Mouse (Mus musculus): ENCODE measurements around the gene Tfg. TPM values are rescaled to one million over a fixed set of nuclear protein-coding genes. Genes with fewer than 3 reads are reported as not detected.

Tfg gene
- 200 and 208 TPM in 2 replicates for polyA plus RNA-seq (2014; fragmentation: Nextera tagmentation; extraction: Ambion mirVana)

DNA sequence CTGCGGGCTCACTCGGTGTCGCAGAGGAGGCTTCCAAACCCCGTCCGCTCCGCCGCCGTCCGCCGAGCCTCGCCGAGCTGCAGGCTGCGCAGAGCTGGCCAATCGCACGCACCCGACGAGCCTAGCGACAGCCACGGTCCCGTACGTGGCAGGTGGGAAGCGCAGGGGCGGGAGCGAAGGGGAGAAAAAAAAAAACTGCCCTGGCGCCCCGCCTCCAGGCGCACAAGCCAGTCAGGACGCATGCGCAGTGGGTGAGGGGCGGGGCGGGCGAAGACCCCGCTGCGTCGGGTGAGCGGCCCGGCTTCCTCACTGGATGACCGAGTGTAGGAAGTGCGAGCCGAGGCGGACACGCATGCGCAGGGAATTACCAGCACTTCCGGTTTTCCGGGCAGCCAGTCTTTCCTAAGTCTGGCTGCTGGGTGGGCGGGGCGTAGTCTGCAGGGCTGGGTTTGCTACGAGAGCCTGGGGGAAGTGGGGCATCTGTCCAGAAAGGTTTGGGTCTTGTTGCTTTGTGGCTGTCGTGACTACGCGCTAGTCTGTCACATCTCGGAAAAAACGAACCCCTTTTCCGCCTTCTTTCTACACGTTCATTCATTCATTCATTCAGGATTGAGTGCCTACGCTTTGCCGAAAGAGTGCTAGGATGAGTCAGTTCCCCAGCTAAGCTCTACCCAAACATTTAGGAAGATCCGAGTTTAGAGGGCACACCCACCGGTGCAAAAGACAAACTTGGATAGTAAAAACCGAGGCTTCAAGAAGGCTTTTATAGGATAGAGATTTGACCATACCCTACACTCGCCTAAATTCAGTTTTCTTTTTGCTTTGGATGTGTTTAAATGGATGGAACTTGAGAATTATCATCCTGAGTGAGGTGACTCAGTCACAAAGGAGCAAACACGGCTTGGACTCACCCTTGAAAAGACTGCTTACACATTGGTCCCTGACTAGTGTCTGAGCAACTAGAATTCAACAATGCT, at the start of gene Tfg:
Gene Tfg (minus strand): TSS at position 227 of the 977 bp plus-strand sequence.
- no peaks in the 10 kb centered on the region; the same call in 1 of the 2 replicates for H3K36me3 ChIP-seq (ENCODE audit: control insufficient read depth, insufficient read depth, low read length)
- H3K4me1 ChIP-seq (replicated peaks; ENCODE audit: control insufficient read depth, insufficient read depth, low read length): peaks cover 6% of the 10 kb centered on the region; the same call in 1 of the 2 replicates
- no peaks in the 10 kb centered on the region for H3K27me3 ChIP-seq (ENCODE audit: control insufficient read depth, insufficient read depth, low read length)
- H3K4me2 ChIP-seq (ENCODE audit: low read depth, low read length, severe bottlenecking): peak within 1 kb of the TSS; percentile 61
- H3K9ac ChIP-seq (ENCODE audit: low read length): peak within 1 kb of the TSS; percentile 89
- under 1% methylated on average over 60 of the region's 62 CpGs for WGBS
- H3K4me3 ChIP-seq (ENCODE audit: low read depth, low read length): peak within 1 kb of the TSS; percentile 78
- H3K27ac ChIP-seq (ENCODE audit: low read depth, low read length): peak within 1 kb of the TSS; percentile 98
- H3K9me3 ChIP-seq (ENCODE audit: control insufficient read depth, low read length): no peaks in the 10 kb centered on the region
- peak; percentile 100 for DNase-seq (ENCODE audit: low spot score)
- ATAC-seq (replicated peaks; ENCODE audit: low FRiP score): peak; percentile 97

DNA sequence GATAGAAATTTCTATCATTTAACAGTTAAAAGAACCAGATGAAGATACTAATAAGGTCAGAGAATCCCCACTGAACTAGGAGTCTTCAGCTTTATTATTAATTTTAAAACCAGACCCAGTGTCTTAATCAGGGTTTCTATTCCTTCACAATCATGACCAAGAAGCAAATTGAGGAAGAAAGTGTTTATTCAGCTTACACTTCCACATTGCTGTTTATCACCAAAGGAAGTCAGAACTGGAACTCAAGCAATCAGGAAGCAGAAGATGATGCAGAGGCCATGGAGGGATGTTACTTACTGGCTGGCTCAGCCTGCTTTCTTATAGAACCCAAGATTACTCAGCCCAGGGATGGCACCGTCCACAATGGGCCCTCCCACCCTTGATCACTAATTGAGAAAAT, 11.8 kb upstream of the Tfg start:
- H3K9ac ChIP-seq (ENCODE audit: low read length): no peak overlapping the region
- WGBS: 37% methylated on average over 1 of the region's 1 CpGs
- no peaks in the 10 kb centered on the region for H3K27me3 ChIP-seq (ENCODE audit: control insufficient read depth, insufficient read depth, low read length)
- no peak for DNase-seq (ENCODE audit: low spot score)
- no peak overlapping the region for H3K4me3 ChIP-seq (ENCODE audit: low read depth, low read length)
- H3K4me1 ChIP-seq (replicated peaks; ENCODE audit: control insufficient read depth, insufficient read depth, low read length): no peaks in the 10 kb centered on the region
- no peak overlapping the region for H3K27ac ChIP-seq (ENCODE audit: low read depth, low read length)
- no peaks in the 10 kb centered on the region for H3K36me3 ChIP-seq (ENCODE audit: control insufficient read depth, insufficient read depth, low read length)
- ATAC-seq (replicated peaks; ENCODE audit: low FRiP score): no peak
- no peak overlapping the region for H3K4me2 ChIP-seq (ENCODE audit: low read depth, low read length, severe bottlenecking)
- no peaks in the 10 kb centered on the region for H3K9me3 ChIP-seq (ENCODE audit: control insufficient read depth, low read length)

DNA sequence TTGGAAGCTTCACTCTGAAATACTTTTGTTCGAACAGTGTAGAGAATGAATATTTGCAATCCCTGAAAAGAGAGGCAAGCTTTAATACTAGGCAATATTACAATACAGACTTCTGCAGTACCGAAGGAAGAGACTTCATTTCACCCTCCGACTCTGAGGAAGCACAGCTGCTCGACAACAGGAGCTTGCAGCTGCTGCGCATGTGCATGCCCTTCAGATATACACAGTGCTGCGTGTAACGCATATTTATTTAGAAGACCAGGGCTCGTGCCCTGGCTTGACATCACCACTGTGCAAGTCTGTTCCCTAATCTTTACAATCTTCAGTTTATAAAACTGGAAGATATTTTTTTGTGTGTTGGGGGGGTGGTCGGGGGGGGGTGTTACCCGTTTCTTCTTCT, 7.7 kb upstream of the Tfg start:
- Histone ChIP-seq H3K9me3 (ENCODE audit: control insufficient read depth, low read length) (no peaks in the 10 kb centered on the region), H3K27ac (ENCODE audit: low read depth, low read length) (no peak overlapping the region), H3K4me2 (ENCODE audit: low read depth, low read length, severe bottlenecking) (no peak overlapping the region), H3K9ac (ENCODE audit: low read length) (no peak overlapping the region), H3K4me1 (replicated peaks; ENCODE audit: control insufficient read depth, insufficient read depth, low read length) (no peaks in the 10 kb centered on the region), H3K27me3 (ENCODE audit: control insufficient read depth, insufficient read depth, low read length) (no peaks in the 10 kb centered on the region), H3K36me3 (ENCODE audit: control insufficient read depth, insufficient read depth, low read length) (no peaks in the 10 kb centered on the region), H3K4me3 (ENCODE audit: low read depth, low read length) (no peak overlapping the region)
- no peak for ATAC-seq (replicated peaks; ENCODE audit: low FRiP score)
- WGBS: 86% methylated on average over 10 of the region's 10 CpGs
- no peak for DNase-seq (ENCODE audit: low spot score)

DNA sequence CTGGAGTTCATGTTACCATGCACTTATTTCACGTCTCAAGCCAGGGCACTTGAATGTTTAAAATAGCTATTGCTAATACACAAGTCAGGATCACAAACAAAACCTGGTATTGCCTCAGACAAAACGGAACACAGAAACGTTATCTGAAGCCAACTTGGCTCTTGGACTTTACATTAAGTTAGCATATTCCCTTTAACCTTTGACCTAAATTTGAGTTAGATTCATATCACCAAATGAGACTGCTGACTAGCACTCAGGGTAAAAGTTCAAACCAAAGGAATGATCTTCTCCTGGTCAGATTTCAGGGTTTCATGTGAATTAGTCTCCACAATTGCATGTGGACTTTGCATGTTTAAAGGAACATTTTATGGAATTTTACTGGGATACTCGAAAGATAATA, 5.1 kb upstream of the Tfg start:
- DNase-seq (ENCODE audit: low spot score) (no peak), ATAC-seq (replicated peaks; ENCODE audit: low FRiP score) (no peak)
- no peak overlapping the region for H3K9ac ChIP-seq (ENCODE audit: low read length)
- H3K27me3 ChIP-seq (ENCODE audit: control insufficient read depth, insufficient read depth, low read length): no peaks in the 10 kb centered on the region
- H3K4me2 ChIP-seq (ENCODE audit: low read depth, low read length, severe bottlenecking): no peak overlapping the region
- no peaks in the 10 kb centered on the region for H3K36me3 ChIP-seq (ENCODE audit: control insufficient read depth, insufficient read depth, low read length)
- WGBS: 74% methylated on average over 4 of the region's 4 CpGs
- no peaks in the 10 kb centered on the region for H3K9me3 ChIP-seq (ENCODE audit: control insufficient read depth, low read length)
- H3K4me3 ChIP-seq (ENCODE audit: low read depth, low read length): no peak overlapping the region
- H3K4me1 ChIP-seq (replicated peaks; ENCODE audit: control insufficient read depth, insufficient read depth, low read length): no peaks in the 10 kb centered on the region
- H3K27ac ChIP-seq (ENCODE audit: low read depth, low read length): no peak overlapping the region

DNA sequence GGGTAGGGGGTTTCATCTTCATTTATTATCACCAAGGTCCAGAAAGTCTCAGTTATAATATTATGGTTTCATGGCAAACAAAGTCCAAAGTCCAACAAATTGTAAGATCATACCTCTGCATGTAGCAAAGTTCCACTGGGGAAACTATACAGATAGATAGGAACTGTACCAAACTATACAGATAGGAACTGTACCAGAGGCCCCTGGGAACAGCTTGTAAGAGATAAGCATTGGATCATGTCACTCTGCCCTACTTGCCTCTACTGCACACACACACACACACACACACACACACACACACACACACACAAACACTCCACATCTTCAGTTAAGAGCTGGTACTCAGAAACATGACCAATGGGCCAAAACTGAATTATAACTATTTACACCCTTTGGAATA, 1.8 kb upstream of the Tfg start:
- ATAC-seq (replicated peaks; ENCODE audit: low FRiP score): no peak
- peaks cover 6% of the 10 kb centered on the region; the same call in 1 of the 2 replicates for H3K4me1 ChIP-seq (replicated peaks; ENCODE audit: control insufficient read depth, insufficient read depth, low read length)
- H3K36me3 ChIP-seq (ENCODE audit: control insufficient read depth, insufficient read depth, low read length): no peaks in the 10 kb centered on the region

DNA sequence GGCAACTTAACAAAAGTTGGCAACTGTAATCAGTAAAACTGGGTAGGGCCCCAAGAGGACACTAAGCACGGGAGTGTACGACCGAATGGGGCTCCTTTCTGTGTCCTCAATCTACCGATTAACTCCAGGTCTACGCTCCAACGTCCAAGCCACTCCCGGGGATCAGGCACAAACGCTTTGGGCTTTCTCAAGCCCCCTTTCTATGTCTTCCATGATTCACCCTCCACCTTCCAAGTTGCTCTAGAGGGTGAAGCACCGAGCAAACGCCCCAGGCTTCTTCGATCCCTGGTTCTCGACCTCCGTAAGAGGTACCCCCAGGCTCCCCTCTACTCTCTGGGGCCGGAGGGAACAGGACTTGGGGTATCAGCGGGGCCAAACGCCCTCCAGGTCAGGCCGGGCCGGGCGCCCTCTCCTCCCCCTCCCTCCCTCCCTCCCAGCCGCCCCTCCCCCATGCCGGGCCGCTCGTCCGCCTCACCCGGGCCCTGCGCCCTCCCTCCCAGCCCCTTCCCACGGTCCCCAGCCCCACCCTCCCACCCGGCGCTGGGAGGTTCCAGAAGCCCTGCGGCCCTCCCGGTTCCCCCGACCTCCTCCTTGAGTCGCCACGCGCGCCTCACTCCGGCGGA, 582 bp downstream of the Tfg start:
- ATAC-seq (replicated peaks; ENCODE audit: low FRiP score): peak; percentile 79; the same call in 1 of the 2 replicates
- H3K9ac ChIP-seq (ENCODE audit: low read length): peak overlapping the region; percentile 89
- no peaks in the 10 kb centered on the region; the same call in 1 of the 2 replicates for H3K36me3 ChIP-seq (ENCODE audit: control insufficient read depth, insufficient read depth, low read length)
- H3K27me3 ChIP-seq (ENCODE audit: control insufficient read depth, insufficient read depth, low read length): no peaks in the 10 kb centered on the region
- peak; percentile 90 for DNase-seq (ENCODE audit: low spot score)
- whole genome bisulfite sequencing: under 1% methylated on average over 30 of the region's 38 CpGs
- H3K4me2 ChIP-seq (ENCODE audit: low read depth, low read length, severe bottlenecking): peak overlapping the region; percentile 61
- peaks cover 6% of the 10 kb centered on the region; the same call in 1 of the 2 replicates for H3K4me1 ChIP-seq (replicated peaks; ENCODE audit: control insufficient read depth, insufficient read depth, low read length)
- H3K27ac ChIP-seq (ENCODE audit: low read depth, low read length): peak overlapping the region; percentile 98
- no peaks in the 10 kb centered on the region for H3K9me3 ChIP-seq (ENCODE audit: control insufficient read depth, low read length)
- peak overlapping the region; percentile 78 for H3K4me3 ChIP-seq (ENCODE audit: low read depth, low read length)

More for the DNA sequence above, 1.8 kb upstream of the Tfg start:
- Histone ChIP-seq H3K4me2 (ENCODE audit: low read depth, low read length, severe bottlenecking) (no peak overlapping the region), H3K4me3 (ENCODE audit: low read depth, low read length) (no peak overlapping the region), H3K9ac (ENCODE audit: low read length) (no peak overlapping the region), H3K9me3 (ENCODE audit: control insufficient read depth, low read length) (no peaks in the 10 kb centered on the region), H3K27ac (ENCODE audit: low read depth, low read length) (no peak overlapping the region), H3K27me3 (ENCODE audit: control insufficient read depth, insufficient read depth, low read length) (no peaks in the 10 kb centered on the region)
- no peak for DNase-seq (ENCODE audit: low spot score)

- no peak for ATAC-seq (replicated peaks; ENCODE audit: low FRiP score)
- peak overlapping the region; percentile 61 for H3K4me2 ChIP-seq (ENCODE audit: low read depth, low read length, severe bottlenecking)
- WGBS: 83% methylated on average over 3 of the region's 3 CpGs
- H3K4me3 ChIP-seq (ENCODE audit: low read depth, low read length): 0 out of 2 replicates have a peak overlapping the region, but pooled peaks have one; percentile 78
- H3K27me3 ChIP-seq (ENCODE audit: control insufficient read depth, insufficient read depth, low read length): no peaks in the 10 kb centered on the region
- H3K9me3 ChIP-seq (ENCODE audit: control insufficient read depth, low read length): no peaks in the 10 kb centered on the region
- no peak overlapping the region; the same call in 1 of the 2 replicates for H3K9ac ChIP-seq (ENCODE audit: low read length)
- peaks cover 6% of the 10 kb centered on the region; the same call in 1 of the 2 replicates for H3K4me1 ChIP-seq (replicated peaks; ENCODE audit: control insufficient read depth, insufficient read depth, low read length)
- H3K27ac ChIP-seq (ENCODE audit: low read depth, low read length): no peak overlapping the region
- no peaks in the 10 kb centered on the region; the same call in 1 of the 2 replicates for H3K36me3 ChIP-seq (ENCODE audit: control insufficient read depth, insufficient read depth, low read length)
- DNase-seq (ENCODE audit: low spot score): no peak
Observed at GRCm38 (mm10) chr16:56715608-56716007, 1.6 kb downstream of the Tfg start.

- no peak overlapping the region for H3K9ac ChIP-seq (ENCODE audit: low read length)
- H3K4me1 ChIP-seq (replicated peaks; ENCODE audit: control insufficient read depth, insufficient read depth, low read length): no peaks in the 10 kb centered on the region
- DNase-seq (ENCODE audit: low spot score): no peak
- no peaks in the 10 kb centered on the region for H3K9me3 ChIP-seq (ENCODE audit: control insufficient read depth, low read length)
- no peak overlapping the region for H3K27ac ChIP-seq (ENCODE audit: low read depth, low read length)
- no peak overlapping the region for H3K4me3 ChIP-seq (ENCODE audit: low read depth, low read length)
- 94% methylated on average over 3 of the region's 3 CpGs for WGBS
- no peaks in the 10 kb centered on the region for H3K27me3 ChIP-seq (ENCODE audit: control insufficient read depth, insufficient read depth, low read length)
- ATAC-seq (replicated peaks; ENCODE audit: low FRiP score): no peak
- peaks cover 5% of the 10 kb centered on the region; the same call in 1 of the 2 replicates for H3K36me3 ChIP-seq (ENCODE audit: control insufficient read depth, insufficient read depth, low read length)
- H3K4me2 ChIP-seq (ENCODE audit: low read depth, low read length, severe bottlenecking): no peak overlapping the region
Observed at GRCm38 (mm10) chr16:56710071-56710470, 7.2 kb downstream of the Tfg start.

All from forebrain, embryonic 11.5 days (tissue).